Mouse (Mus musculus) yolk sac, embryonic 10.5 days (tissue): Measurements from ENCODE around the gene Rbx1.

Source experiments
- DNase-seq: peaks from one replicate; pipeline ENCODE4 v3.0.0-alpha.2; 2017; ENCODE audit warnings: low spot score

Gene Rbx1

DNA sequence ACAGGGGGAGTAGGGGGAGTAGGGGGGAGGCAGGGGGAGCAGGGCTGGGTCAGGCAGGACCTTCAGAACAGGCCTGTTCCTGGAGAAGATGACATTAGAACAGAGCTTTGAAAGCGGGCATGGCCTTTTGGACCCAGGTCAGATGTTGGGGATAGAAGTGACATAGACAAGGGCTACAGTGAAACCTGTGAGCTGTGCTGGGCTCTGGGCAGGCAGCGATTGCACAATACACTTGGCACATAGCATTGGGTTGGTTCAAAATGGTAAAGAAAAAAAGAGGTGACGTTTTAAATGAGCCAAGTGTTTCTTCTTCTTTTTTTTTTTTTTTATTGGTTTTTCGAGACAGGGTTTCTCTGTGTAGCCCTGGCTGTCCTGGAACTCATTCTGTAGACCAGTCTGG, 19.4 kb downstream of the Rbx1 start:
- no peak for DNase-seq

DNA sequence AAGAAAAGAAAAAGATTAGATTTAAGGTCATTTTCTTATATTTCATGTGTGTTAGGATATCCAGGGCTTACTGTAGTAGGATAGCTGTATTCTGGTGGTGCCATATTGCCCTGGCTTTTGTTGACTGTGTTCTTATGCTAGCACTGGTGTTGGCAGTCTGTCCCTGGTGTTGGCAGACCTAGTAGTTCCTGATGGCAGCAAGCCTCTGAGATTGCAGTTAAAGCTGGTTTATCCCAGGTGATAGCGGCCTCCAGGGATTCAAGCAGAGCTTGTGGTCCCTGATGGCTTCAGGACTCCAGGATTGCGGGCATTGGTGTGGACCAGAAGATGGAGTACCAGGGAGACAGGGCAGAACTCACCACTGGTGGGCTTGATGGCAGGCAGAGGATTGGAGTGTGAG, 37.4 kb downstream of the Rbx1 start:
- DNase-seq = no peak

DNA sequence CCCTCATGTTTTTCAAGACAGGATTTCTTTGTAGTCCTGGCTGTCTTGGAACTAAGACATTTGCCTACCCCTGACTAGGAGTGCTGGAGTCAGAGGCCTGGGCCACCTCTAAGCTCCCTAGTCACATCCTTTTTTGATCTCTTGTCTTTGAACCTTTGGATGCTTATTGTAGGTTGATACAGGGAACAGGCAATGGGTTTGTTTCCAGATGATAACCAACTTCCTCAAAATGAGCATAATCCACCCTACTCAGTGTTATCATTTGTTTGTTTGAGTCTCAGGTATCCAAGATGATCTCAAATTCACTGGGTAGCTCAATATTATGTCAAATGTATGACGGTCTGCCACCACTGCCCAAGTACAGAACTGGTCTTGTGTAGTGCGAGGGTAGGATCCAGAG, 37.9 kb downstream of the Rbx1 start:
- no peak for DNase-seq

DNA sequence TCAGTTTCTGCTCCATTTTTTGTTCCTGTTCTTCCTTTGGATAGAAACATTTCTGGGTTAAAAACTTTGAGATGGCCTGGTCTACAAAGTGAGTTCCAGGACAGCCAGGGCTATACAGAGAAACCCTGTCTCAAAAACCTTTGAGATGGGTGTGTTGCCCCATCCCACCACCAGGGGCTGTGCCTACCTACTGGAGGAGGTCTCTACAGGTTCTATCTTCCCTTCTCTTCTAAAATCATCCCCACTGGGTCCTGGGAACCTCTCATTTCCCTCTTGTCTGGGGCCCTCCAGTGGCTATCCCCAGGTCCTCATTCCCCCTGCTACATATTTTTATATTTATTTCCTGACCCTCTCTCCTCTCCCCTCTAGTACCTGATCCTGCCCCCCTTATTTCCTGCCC, 41.1 kb downstream of the Rbx1 start:
- no peak for DNase-seq

DNA sequence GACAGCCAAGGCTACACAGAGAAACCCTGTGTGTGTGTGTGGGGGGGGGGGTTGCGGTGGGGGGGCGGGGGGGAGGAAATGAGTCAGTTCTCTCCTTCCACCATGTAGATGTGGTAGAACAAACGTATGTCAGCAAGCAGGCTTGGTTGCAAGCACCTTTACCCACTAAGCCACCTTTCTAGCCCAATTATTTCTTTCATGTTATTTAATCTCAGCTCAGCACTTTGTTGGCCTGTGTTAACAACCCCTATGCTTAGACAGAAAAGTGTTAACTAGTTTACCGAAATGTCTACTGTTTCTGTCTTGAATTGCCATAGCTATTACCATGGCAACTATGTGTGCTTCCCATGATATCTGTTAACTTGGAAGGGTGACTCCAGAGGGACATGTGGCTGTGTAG, 44.5 kb downstream of the Rbx1 start:
- no peak for DNase-seq

DNA sequence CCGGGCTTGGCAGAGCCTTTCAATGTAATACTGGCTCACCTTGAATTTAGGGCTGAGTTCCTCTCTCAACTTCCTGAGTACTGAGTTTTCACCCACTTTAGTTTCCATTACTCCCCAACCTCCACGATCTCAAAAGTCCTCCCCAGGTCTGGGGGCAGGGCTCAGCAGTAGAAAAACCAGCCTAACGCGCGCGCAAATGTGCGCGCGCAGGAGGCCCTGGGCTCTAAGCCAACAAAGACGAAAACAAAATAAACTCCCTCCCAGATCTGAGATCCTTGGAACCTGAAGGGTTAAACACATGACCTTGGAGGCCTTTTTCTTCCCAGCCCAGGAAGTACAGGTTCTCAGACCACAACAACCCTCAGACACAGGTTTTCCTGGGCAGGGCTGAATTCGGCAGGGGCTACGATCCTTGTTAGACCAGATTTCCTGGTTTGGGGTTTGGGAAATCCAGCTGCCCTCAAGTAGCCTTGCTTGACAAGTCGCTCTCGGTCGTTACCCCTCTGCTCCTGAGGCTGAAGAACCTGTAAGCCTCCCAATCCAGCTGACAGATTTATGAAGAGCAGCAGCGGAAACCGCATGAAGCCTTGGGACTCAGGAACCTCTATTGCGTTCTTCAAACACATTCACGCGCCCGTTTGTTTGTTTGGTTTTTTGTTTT, 45.6 kb downstream of the Rbx1 start:
- DNase-seq = peak; percentile 61

DNA sequence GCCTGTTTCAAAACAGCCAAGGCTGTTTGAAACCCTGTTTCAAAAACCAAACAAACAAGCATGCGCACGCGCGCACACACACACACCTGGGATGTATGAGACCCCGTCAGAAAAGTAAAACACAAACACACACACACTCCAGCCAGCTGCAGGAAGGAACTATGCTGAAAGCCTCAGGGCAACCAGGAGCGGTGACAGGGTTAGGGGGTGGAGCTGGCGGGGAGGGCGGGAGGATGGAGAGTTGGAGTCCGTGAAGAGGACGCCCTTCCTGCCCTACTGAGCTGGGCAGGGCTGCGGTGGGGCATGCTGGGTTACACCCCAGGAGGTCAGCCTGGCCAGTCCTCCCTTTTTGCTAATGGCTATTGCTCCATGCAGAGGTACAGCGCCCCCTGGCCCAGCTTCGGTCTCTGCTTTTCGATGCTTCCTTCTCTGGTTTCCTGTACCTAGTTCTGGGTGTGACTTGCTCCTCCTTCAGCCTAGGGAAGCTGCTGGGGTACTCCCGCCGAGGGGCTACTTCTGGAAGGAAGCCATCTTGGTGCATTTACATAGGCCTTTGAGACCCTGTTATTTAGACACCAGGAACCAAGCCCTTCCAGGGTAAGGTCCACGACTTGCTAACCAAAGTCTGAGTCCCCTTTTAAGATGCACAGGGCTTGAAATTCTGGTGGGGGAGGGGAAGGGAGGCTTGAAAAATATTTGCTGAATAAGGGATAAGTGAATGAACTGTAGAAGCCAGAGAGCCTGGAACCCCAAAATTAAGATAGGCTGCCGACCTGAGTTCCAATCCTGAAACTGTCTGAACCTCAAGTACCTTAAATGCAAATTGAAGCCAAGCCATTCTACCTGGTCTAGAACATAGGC, 48.2 kb downstream of the Rbx1 start:
- DNase-seq = peak; percentile 88

DNA sequence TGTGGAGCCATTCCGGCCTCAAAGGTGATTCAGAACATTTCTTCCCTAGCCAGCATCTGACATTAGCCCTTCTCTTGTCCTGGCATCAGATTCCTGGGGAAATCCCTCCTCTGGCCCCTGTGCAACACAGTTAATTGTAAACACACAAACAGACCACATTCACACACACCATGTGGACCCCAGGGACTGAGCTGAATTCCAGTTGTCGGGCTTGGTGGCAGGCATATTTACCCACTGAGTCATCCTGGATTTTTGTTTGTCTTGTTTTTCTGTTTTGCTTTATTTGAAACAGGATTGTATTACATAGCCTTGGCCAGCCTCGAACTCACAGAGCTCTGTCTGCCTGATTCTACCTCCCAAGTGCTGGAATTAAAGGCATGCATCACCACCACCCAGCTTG, 49.1 kb downstream of the Rbx1 start:
- DNase-seq = no peak

DNA sequence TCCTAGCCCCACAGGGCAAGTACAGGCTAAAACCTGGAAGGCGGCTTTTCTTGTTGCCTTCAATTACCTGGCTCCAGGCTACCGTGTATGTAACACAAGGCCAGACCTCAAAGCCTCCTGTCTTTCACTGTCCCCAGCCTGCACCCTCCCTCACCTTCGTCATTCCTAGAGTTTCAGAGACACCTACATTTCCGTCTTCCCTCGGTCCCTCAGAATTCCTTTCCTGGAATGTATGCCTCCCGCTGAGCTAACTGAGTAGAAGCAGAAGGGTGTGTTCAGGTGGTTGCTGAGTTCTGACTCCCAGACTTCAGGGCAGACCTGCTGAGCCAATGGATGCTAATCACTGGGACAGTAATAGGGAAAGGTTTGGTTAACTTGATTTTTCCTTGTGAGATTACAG, 51.9 kb downstream of the Rbx1 start:
- DNase-seq = peak; percentile 50

DNA sequence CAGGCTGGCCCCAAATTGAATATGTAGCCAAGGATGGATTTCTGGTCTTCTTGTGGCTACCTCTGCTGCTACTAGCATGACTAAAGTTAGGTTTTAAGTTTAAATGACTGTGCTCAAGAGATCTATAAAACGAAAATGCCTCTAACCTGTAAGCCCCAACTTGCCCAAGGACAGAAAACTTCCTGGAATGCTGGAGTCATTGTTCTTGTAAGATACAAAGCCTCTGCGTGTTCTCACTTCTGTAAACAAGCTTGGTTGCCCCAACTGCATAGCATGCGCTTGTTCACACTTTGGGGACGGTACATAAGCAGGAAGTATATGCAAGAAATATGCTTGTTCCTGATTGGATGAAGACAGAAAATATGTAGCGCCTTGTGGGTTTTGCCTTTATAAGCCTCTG, 52.7 kb downstream of the Rbx1 start:
- no peak for DNase-seq

DNA sequence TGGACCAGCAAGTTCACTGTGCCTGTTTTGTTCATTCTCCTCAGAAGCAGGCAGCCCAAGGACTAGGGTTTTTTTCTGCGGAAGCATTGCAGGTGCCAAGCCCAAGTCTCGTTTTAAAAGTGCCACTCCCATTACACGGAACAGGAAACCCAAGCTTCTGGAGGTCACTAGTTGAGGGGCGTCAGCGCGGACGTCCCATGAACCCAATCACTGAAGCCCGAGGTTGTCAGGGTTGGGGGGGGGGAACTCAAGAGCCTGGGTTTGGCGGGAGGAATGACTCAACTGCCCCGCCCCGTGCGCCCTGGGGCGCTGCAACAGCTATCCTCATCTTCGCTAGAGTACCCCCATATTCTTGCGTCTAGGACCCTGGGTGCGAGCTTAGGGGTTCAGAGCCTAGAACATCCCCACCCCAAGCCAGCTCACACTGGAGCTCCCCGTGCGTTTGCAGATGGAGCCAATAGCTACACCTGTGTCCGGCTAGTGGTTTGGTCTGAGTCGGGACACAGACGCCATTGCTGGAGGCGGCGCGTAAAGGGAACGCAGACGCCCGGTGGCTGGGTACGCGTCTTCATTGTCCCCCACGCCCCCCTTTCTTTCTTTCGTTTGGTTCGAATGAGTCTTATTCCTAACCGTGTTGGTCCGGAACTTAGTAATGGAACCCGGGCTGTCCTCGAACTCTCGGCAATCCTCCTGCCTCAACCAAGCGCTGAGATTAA, 56.1 kb downstream of the Rbx1 start:
- peak; percentile 85 for DNase-seq

DNA sequence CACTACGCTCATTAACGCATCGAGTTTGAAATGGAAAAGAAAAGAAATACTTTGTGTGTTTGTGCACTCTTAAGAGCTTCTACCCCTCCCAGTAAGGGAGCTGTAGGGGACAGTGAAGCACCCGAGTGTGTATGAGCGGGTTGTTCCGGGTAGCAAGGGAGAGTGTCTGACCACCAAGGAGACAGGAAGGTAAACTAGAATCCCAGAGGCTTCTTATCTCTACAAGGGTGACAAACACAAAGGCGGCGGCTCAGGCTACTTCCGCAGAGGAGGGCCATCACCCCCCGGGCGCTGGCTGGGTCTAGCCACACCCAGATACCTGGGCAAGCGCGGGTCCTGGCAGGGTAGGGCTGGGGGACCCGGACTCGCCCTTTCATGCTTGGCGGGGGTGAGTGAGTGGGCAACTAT, 56.7 kb downstream of the Rbx1 start:
- DNase-seq = peak; percentile 93

DNA sequence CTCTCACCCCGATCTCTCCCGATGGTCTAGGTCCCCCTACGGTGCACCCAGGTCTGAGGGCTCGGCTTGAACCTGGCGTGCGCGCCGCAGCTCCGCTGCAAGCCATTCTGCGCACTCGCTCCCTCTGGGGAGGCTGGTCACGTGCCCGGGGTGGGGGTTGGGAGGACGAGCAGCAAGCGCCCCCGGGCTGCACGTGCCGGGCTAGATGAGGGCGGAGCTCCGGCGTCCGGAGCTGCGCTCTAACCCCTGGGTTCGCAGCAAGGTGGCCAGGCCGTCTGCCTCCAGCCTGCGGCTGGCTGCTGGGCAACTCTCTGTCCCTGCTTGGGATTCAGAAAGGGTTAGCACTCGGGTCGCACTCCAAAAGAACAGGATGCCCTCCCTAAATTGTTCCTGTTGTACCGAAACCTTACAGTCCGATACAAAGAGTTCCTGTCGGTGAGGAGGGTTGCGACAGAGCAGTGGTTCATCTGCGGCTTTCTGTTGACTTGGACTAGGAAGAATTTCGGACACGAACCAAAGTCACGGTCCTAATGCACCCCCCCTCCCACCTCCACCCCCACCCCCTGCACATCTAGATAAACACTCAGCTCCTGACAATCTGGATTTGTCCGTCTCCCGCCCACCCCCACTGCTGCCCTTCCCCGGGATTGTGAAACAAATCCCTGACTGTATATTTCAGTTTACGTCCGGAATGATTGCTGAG, 57.2 kb downstream of the Rbx1 start:
- peak; percentile 98 for DNase-seq

DNA sequence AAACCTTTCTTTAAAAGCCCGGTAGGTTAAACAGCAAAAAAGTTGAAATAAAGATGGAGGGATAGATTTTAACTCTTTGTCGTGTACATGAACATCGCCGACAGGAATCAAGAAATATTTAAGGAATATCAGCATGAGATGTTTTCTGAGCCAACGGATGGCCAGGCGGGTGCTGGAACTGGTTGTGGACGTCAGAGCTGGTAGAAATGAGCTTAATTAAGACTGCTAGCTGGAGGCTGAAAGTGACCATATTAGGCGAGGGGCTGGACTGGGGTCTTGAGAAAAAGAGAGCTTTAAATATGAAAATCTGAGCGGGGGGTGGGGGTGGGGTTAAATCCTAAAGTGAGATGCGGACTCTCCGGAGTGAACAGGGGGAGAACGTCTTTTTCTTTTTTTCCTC, 57.8 kb downstream of the Rbx1 start:
- no peak for DNase-seq
